Mouse (Mus musculus) liver, embryonic 14.5 days (tissue): ENCODE measurements around the gene Tyw3. TPM values are rescaled to one million over a fixed set of nuclear protein-coding genes. Genes with fewer than 3 reads are reported as not detected.

ENCODE experiments used
- ATAC-seq: fragments of 200-750 bp; cut with Nextera tagmentation; 2 replicates; pipeline ENCODE4 v1.8.0; 2017; ENCODE audit warnings: moderate number of reproducible peaks, mild to moderate bottlenecking, moderate library complexity; ENCODE audit not compliant: insufficient read depth
- DNase-seq, 3 experiments: peaks; one replicate each; pipeline ENCODE4 v3.0.0-alpha.2; 2012 to 2013; ENCODE audit warnings: low read depth in 3 of 3, low spot score in 3 of 3
- H3K27ac ChIP-seq: fragments of 300-500 bp; sonication (generic); 2 replicates; pipeline ENCODE4 v1.5.1; 2014; ENCODE audit warnings: moderate library complexity, mild to moderate bottlenecking, control low read depth, inconsistent platforms
- H3K27me3 ChIP-seq: fragments of 300-500 bp; sonication (generic); 2 replicates; pipeline ENCODE4 v1.6.1; 2014; ENCODE audit warnings: mild to moderate bottlenecking, low read length, moderate library complexity; ENCODE audit not compliant: control insufficient read depth, insufficient read depth
- H3K36me3 ChIP-seq: fragments of 300-500 bp; sonication (generic); replicated peaks from 2 replicates; pipeline ENCODE4 v1.6.1; 2014; ENCODE audit warnings: low read depth; ENCODE audit not compliant: control insufficient read depth, insufficient read depth
- H3K4me1 ChIP-seq, 2 experiments: fragments of 200-500 bp in 1 of 2; fragments of 300-500 bp in 1 of 2; sonication (generic) in 1 of 2; replicated peaks; 2 replicates each; pipeline ENCODE4 v1.6.1; 2012 to 2014; ENCODE audit warnings: antibody characterized with exemption in 1 of 2, inconsistent platforms in 1 of 2, low read length in 1 of 2; ENCODE audit not compliant: control insufficient read depth in 2 of 2, insufficient read depth in 2 of 2
- H3K4me2 ChIP-seq: fragments of 300-500 bp; sonication (generic); 2 replicates; pipeline ENCODE4 v1.6.1; 2014; ENCODE audit warnings: low read depth, mild to moderate bottlenecking, control low read depth, moderate library complexity
- H3K4me3 ChIP-seq, 2 experiments: fragments of 200-500 bp in 1 of 2; fragments of 300-500 bp in 1 of 2; sonication (generic) in 1 of 2; 2 replicates each; pipeline ENCODE4 v1.5.1; 2012 to 2014; ENCODE audit warnings: low read depth in 2 of 2, low read length in 2 of 2, mild to moderate bottlenecking in 2 of 2, control low read depth in 1 of 2, inconsistent platforms in 1 of 2, moderate library complexity in 1 of 2; ENCODE audit not compliant: insufficient read depth in 1 of 2
- H3K9ac ChIP-seq: fragments of 300-500 bp; sonication (generic); replicated peaks from 2 replicates; pipeline ENCODE4 v1.6.1; 2014; ENCODE audit warnings: mild to moderate bottlenecking, control low read depth, moderate library complexity
- H3K9me3 ChIP-seq: fragments of 300-500 bp; sonication (generic); 2 replicates; pipeline ENCODE4 v1.6.1; 2016; ENCODE audit warnings: low read length, mixed read lengths; ENCODE audit not compliant: control insufficient read depth
- CTCF ChIP-seq: IDR thresholded peaks from 2 replicates; pipeline ENCODE4 v1.5.1; 2016; ENCODE audit warnings: antibody characterized with exemption, low read depth, control low read depth
- EP300 ChIP-seq: IDR thresholded peaks from 2 replicates; pipeline ENCODE4 v1.6.1; 2016; ENCODE audit warnings: antibody characterized with exemption, low read depth
- WGBS: fragments of 180-500 bp; shearing (Covaris S2); extraction: QIAGEN DNeasy Blood & Tissue Kit; methylation state at CpG from one replicate; pipeline ENCODE4 v1.1.7; 2014; ENCODE audit not compliant: insufficient replicate concordance; 5-methylcytosine and 5-hydroxymethylcytosine counted together
- polyA plus RNA-seq, 2 experiments: library from polyadenylated mRNA; depleted of rRNA in 1 of 2; stranded (reverse) in 1 of 2; unstranded in 1 of 2; fragments of >200 nt; fragmentation: Nextera tagmentation in 1 of 2; extraction: Ambion mirVana in 1 of 2; gene quantifications; 2 replicates each; pipeline versions ENCODE4 v1.2.1 to v1.2.3; 2012 to 2014

The Tyw3 gene
- polyA plus RNA-seq, 2 experiments: 2.8 to 4.4 TPM

GRCm38 (mm10) chr3:154615304-154615703 lies 18.4 kb upstream of the Tyw3 start:
- Histone ChIP-seq H3K27me3 (no peaks in the 10 kb centered on the region), H3K4me1 (no peaks in the 10 kb centered on the region), H3K4me3 (no peak overlapping the region), H3K4me2 (no peak overlapping the region), H3K9me3 (no peaks in the 10 kb centered on the region), H3K9ac (no peak overlapping the region), H3K27ac (no peak overlapping the region), H3K36me3 (no peaks in the 10 kb centered on the region; the same call in 1 of the 2 replicates)
- DNase-seq: no peak
- ATAC-seq: no peak
- WGBS: 76% methylated on average over 7 of the region's 7 CpGs
- TF ChIP-seq EP300 (no peak), CTCF (no peak)

- no peak for DNase-seq
- no peak overlapping the region for H3K4me2 ChIP-seq
- no peak overlapping the region for H3K27ac ChIP-seq
- H3K27me3 ChIP-seq: no peaks in the 10 kb centered on the region
- H3K36me3 ChIP-seq: no peaks in the 10 kb centered on the region; the same call in 1 of the 2 replicates
- H3K9me3 ChIP-seq: no peaks in the 10 kb centered on the region
- TF ChIP-seq EP300 (no peak), CTCF (no peak)
- WGBS: 80% methylated on average over 8 of the region's 8 CpGs
- no peak overlapping the region for H3K4me3 ChIP-seq
- no peak overlapping the region for H3K9ac ChIP-seq
- no peaks in the 10 kb centered on the region for H3K4me1 ChIP-seq
- ATAC-seq: no peak
These were observed 17.9 kb upstream of the Tyw3 start for GRCm38 (mm10) chr3:154614771-154615170.

GRCm38 (mm10) chr3:154611888-154612287 lies 15.0 kb upstream of the Tyw3 start:
- TF ChIP-seq EP300 (no peak), CTCF (no peak)
- DNase-seq (no peak), ATAC-seq (no peak)
- H3K9me3 ChIP-seq: no peaks in the 10 kb centered on the region
- no peaks in the 10 kb centered on the region; the same call in 1 of the 2 replicates for H3K36me3 ChIP-seq
- H3K27me3 ChIP-seq: no peaks in the 10 kb centered on the region
- 65% methylated on average over 3 of the region's 3 CpGs for WGBS
- H3K4me3 ChIP-seq: no peak overlapping the region
- H3K27ac ChIP-seq: no peak overlapping the region
- no peak overlapping the region for H3K4me2 ChIP-seq
- H3K4me1 ChIP-seq: no peaks in the 10 kb centered on the region
- no peak overlapping the region for H3K9ac ChIP-seq

- no peaks in the 10 kb centered on the region for H3K9me3 ChIP-seq
- ATAC-seq (no peak), DNase-seq (no peak)
- no peak overlapping the region for H3K27ac ChIP-seq
- WGBS: 70% methylated on average over 1 of the region's 1 CpGs
- no peak for TF ChIP-seq CTCF
- TF ChIP-seq EP300: no peak
- H3K9ac ChIP-seq: no peak overlapping the region
- H3K4me1 ChIP-seq: no peaks in the 10 kb centered on the region
- no peak overlapping the region for H3K4me2 ChIP-seq
- H3K4me3 ChIP-seq: no peak overlapping the region
- H3K27me3 ChIP-seq: no peaks in the 10 kb centered on the region
- no peaks in the 10 kb centered on the region; the same call in 1 of the 2 replicates for H3K36me3 ChIP-seq
These were observed 11.0 kb upstream of the Tyw3 start for GRCm38 (mm10) chr3:154607896-154608295.

GRCm38 (mm10) chr3:154604871-154605270 lies 8.0 kb upstream of the Tyw3 start:
- Histone ChIP-seq H3K9ac (no peak overlapping the region), H3K27me3 (no peaks in the 10 kb centered on the region), H3K27ac (no peak overlapping the region), H3K4me2 (no peak overlapping the region), H3K9me3 (no peaks in the 10 kb centered on the region), H3K4me1 (no peaks in the 10 kb centered on the region), H3K4me3 (no peak overlapping the region), H3K36me3 (no peaks in the 10 kb centered on the region; the same call in 1 of the 2 replicates)
- TF ChIP-seq EP300: no peak
- WGBS: 63% methylated on average over 5 of the region's 5 CpGs
- no peak for ATAC-seq
- no peak for DNase-seq

GRCm38 (mm10) chr3:154602141-154602540 lies 5.2 kb upstream of the Tyw3 start:
- peaks cover 0 to 5% of the 10 kb centered on the region in 2 experiments; a peak in 1 of 4 replicates for H3K4me1 ChIP-seq
- H3K4me3 ChIP-seq: no peak overlapping the region
- H3K27ac ChIP-seq: no peak overlapping the region
- no peak overlapping the region for H3K4me2 ChIP-seq
- no peaks in the 10 kb centered on the region for H3K9me3 ChIP-seq
- no peaks in the 10 kb centered on the region for H3K27me3 ChIP-seq
- DNase-seq: no peak
- H3K36me3 ChIP-seq: no peaks in the 10 kb centered on the region; the same call in 1 of the 2 replicates
- no peak for ATAC-seq
- TF ChIP-seq CTCF: no peak
- no peak for TF ChIP-seq EP300
- H3K9ac ChIP-seq: no peak overlapping the region
